Mouse (Mus musculus) embryonic facial prominence, embryonic 15.5 days (tissue): ENCODE data around the gene Usp16. TPM values are rescaled to one million over a fixed set of nuclear protein-coding genes. Genes with fewer than 3 reads are reported as not detected.
"Not testable (repeated sequence)": the region's sequence is repeated elsewhere in the genome, so short reads cannot be mapped to it uniquely, and the experiment has no call there.

ENCODE experiments used
- ATAC-seq: fragments of 200-750 bp; cut with Nextera tagmentation; 2 replicates; pipeline ENCODE4 v1.8.0; 2017; ENCODE audit warnings: low read depth, moderate TSS enrichment; ENCODE audit not compliant: insufficient number of reproducible peaks, low FRiP score, low TSS enrichment
- H3K27ac ChIP-seq: fragments of 300-500 bp; sonication (generic); replicated peaks from 2 replicates; pipeline ENCODE4 v1.5.1; 2015; ENCODE audit warnings: mild to moderate bottlenecking, inconsistent platforms
- H3K27me3 ChIP-seq: fragments of 300-500 bp; sonication (generic); 2 replicates; pipeline ENCODE4 v1.6.1; 2015; ENCODE audit warnings: inconsistent platforms
- H3K36me3 ChIP-seq: fragments of 300-500 bp; sonication (generic); 2 replicates; pipeline ENCODE4 v1.6.1; 2015; ENCODE audit warnings: mild to moderate bottlenecking, inconsistent platforms
- H3K4me1 ChIP-seq: fragments of 300-500 bp; sonication (generic); 2 replicates; pipeline ENCODE4 v1.6.1; 2015; ENCODE audit warnings: inconsistent platforms
- H3K4me2 ChIP-seq: fragments of 300-500 bp; sonication (generic); replicated peaks from 2 replicates; pipeline ENCODE4 v1.6.1; 2015; ENCODE audit warnings: mild to moderate bottlenecking, inconsistent platforms
- H3K4me3 ChIP-seq: fragments of 300-500 bp; sonication (generic); replicated peaks from 2 replicates; pipeline ENCODE4 v1.5.1; 2015; ENCODE audit warnings: mild to moderate bottlenecking, inconsistent platforms
- H3K9ac ChIP-seq: fragments of 300-500 bp; sonication (generic); 2 replicates; pipeline ENCODE4 v1.6.1; 2015; ENCODE audit warnings: inconsistent platforms
- H3K9me3 ChIP-seq: fragments of 300-500 bp; sonication (generic); replicated peaks from 2 replicates; pipeline ENCODE4 v1.6.1; 2016; ENCODE audit warnings: inconsistent platforms
- WGBS: fragments of 180-500 bp; shearing (Covaris S2); methylation state at CpG from one replicate; pipeline ENCODE4 v1.1.7; 2015; 5-methylcytosine and 5-hydroxymethylcytosine counted together
- polyA plus RNA-seq: library from polyadenylated mRNA; unstranded; fragments of >200 nt; fragmentation: Nextera tagmentation; extraction: Ambion mirVana; gene quantifications from 2 replicates; pipeline ENCODE4 v1.2.1, GENCODE M21; 2015

The Usp16 gene
- polyA plus RNA-seq, 1 experiment from 2014 or later, result 45.7 TPM

DNA sequence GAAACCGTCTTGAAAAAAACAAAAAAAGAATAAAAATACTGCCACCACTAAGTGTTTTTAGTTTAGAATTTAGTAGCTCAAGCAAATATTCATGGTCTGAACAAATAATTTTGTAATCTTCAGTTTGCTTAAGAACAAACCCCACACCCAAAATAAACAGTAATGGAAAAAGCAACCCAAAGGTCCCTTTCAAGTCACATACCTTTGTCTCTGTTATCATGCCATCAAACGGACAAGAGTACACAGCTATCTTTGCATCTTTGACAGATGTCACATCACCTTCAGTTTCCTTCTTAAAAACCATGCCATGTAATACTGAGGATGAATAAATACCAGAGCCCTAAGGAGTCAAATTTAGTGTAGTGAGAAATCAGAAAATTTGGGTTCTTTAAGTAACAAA is 34.1 kb downstream of the Usp16 start:
- no peak for ATAC-seq
- Histone ChIP-seq H3K9ac (no peak overlapping the region), H3K4me2 (no peak overlapping the region), H3K36me3 (peaks cover 95% of the 10 kb centered on the region), H3K4me1 (no peaks in the 10 kb centered on the region), H3K9me3 (no peaks in the 10 kb centered on the region), H3K27me3 (no peaks in the 10 kb centered on the region), H3K4me3 (no peak overlapping the region), H3K27ac (no peak overlapping the region)
- 82% methylated on average over 2 of the region's 2 CpGs for WGBS

DNA sequence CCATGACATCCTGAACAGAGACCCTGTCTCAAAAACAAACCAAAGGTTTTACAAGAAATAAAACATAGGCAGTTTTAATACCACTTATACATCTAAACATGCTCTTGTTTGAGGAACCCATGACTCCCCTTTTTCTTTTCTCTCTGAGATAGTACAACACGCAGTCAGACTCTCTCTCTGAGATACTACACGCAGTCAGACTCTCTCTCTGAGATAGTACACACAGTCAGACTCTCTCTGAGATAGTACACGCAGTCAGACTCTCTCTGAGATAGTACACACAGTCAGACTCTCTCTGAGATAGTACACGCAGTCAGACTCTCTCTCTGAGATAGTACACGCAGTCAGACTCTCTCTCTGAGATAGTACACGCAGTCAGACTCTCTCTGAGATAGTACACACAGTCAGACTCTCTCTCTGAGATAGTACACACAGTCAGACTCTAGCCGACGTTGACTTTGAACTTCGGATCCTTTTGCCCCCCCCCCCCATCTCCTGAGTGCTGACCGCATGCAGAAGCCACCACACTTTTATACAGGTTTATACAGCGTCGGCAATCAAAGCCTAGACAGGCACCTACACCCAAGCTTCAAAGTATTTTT is 37.8 kb downstream of the Usp16 start:
- peaks cover 64% of the 10 kb centered on the region for H3K36me3 ChIP-seq
- WGBS, result 91% methylated on average over 12 of the region's 12 CpGs
- not testable (repeated sequence) for ATAC-seq, H3K9ac ChIP-seq, H3K27ac ChIP-seq, H3K4me3 ChIP-seq, H3K9me3 ChIP-seq, H3K27me3 ChIP-seq, H3K4me2 ChIP-seq
- peaks cover 16% of the 10 kb centered on the region for H3K4me1 ChIP-seq

DNA sequence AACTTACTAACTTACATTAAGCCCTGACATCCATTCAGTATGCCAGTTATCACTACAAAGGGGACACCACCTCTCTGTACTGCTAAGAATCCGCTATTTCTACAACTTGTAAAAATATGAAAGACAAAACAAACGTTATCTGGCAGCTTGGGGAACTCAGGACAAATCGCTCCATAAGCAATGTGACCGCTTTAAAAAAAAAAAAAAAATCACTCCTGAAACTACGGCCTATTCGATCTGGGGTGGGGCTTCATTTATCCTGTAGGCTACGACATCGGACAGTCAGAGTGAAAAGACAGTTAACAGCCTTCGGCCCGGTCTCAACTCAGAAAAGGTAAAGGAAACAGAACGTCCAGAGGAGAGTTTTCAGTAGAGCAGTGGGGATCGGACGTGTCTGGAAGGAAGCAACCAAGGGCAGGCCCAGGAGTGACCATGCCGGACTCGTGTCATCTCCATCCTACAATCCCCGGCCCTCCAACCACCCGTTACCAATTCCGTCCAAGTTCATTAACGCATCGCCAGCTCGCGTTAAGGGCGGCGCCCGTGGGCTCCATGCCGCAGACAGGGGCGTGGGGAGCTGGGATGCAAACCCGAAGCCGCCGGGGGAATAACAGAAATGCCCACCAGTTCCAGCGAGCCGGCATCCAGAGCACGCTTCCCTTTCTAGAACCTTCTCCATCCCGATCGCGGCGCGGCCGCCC is 40.6 kb downstream of the Usp16 start:
- peaks cover 36% of the 10 kb centered on the region for H3K36me3 ChIP-seq
- peaks cover 16% of the 10 kb centered on the region for H3K4me1 ChIP-seq
- H3K4me3 ChIP-seq, result peak overlapping the region; percentile 76
- peak overlapping the region; percentile 65 for H3K4me2 ChIP-seq
- WGBS, result under 1% methylated on average over 39 of the region's 39 CpGs
- no peaks in the 10 kb centered on the region for H3K9me3 ChIP-seq
- no peak for ATAC-seq
- H3K9ac ChIP-seq, result peak overlapping the region; percentile 88
- peak overlapping the region; percentile 82 for H3K27ac ChIP-seq
- H3K27me3 ChIP-seq, result no peaks in the 10 kb centered on the region

DNA sequence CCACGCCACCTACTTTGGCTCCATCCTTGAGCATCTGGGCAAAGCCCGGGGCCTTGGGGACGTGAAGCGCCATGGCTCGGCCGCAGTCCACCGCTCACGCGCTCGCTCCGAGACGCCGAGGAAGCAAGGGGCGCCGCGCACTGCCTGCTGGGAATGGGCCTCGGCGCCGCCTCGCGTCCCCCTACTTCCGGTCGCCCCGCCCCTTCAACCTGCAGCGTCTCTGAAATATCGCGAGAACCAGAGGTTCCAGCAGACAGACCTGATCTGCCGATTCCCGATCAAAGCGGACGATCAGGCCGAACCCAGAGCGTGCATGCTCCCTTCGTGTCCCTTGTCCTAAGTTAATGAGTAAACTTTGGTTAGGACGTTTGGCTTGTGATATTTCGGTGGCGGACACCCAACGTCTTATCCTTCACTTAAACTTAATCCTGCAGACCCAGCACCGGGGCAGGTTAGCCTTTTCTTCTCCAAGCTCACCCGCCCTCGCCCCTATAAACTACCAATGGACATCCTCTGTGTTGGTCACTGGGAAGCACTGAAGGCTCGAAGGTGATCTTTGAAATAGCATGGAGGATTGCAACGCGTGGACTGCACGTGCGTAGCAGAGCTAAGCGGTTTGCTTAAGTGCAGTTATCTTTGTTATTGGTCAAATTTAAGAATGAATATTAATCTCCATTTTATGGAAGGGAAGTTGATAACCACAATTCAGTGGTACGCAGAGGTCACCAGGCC is 41.4 kb downstream of the Usp16 start, which contains the start of gene Cct8:
Gene Cct8, minus strand, starts transcription at position 158 of the 732 bp plus-strand sequence.
- no peaks in the 10 kb centered on the region for H3K9me3 ChIP-seq
- WGBS, result under 1% methylated on average over 48 of the region's 48 CpGs
- H3K4me3 ChIP-seq, result peak within 1 kb of the TSS; percentile 76
- peak within 1 kb of the TSS; percentile 82 for H3K27ac ChIP-seq
- peaks cover 28% of the 10 kb centered on the region for H3K36me3 ChIP-seq
- no peaks in the 10 kb centered on the region for H3K27me3 ChIP-seq
- peak; percentile 95 for ATAC-seq
- H3K9ac ChIP-seq, result peak within 1 kb of the TSS; percentile 88
- peaks cover 16% of the 10 kb centered on the region for H3K4me1 ChIP-seq
- H3K4me2 ChIP-seq, result peak within 1 kb of the TSS; percentile 65

DNA sequence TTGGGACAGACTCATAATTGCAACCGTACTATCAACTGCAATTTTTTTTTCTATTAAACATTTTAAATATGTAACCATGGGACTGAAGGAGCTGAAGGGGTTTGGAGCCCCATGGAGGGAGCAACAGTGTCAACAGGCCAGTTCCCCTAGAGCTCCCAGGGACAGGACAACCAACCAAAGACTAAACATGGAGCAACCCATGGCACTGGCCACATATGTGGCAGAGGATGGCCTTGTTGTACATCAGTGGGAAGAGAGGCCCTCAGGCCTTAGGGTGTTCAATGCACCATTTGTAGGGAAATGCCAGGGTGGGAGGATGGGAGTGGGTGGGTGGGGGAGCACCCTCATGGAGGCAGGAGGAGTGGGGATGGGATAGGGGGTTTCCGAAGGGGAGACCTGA is 42.2 kb downstream of the Usp16 start:
- peaks cover 16% of the 10 kb centered on the region for H3K4me1 ChIP-seq
- WGBS, result 84% methylated on average over 2 of the region's 2 CpGs
- peaks cover 20% of the 10 kb centered on the region for H3K36me3 ChIP-seq
- no peak overlapping the region for H3K27ac ChIP-seq
- ATAC-seq, result no peak
- H3K4me3 ChIP-seq, result peak overlapping the region; percentile 76; the same call in 1 of the 2 replicates
- H3K4me2 ChIP-seq, result peak overlapping the region; percentile 65
- no peaks in the 10 kb centered on the region for H3K9me3 ChIP-seq
- H3K9ac ChIP-seq, result no peak overlapping the region
- H3K27me3 ChIP-seq, result no peaks in the 10 kb centered on the region

DNA sequence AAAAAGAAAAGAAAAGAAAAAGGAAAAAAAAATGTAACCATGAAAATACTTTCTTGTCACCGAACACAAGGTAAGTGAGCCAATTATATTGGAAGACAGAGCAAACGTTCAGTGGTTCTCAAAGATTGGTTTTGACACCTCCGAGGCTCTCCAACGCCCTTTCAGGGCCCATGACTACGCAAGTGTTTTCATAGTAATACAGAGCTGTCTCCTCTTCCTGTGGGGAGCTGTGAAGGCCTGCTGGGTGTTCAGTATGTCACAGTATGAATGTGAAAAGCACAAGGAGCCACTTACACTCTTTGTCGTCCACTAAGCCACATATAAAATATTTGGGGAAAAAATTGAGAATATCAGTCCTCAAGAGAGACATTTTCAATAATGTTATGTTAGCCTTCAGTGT is 42.7 kb downstream of the Usp16 start:
- Histone ChIP-seq H3K9me3 (no peaks in the 10 kb centered on the region), H3K27me3 (no peaks in the 10 kb centered on the region), H3K36me3 (peaks cover 16% of the 10 kb centered on the region), H3K4me1 (peaks cover 16% of the 10 kb centered on the region), H3K4me3 (no peak overlapping the region), H3K4me2 (no peak overlapping the region; the same call in 1 of the 2 replicates), H3K9ac (no peak overlapping the region), H3K27ac (no peak overlapping the region)
- no peak for ATAC-seq
- WGBS, result 83% methylated on average over 6 of the region's 6 CpGs

DNA sequence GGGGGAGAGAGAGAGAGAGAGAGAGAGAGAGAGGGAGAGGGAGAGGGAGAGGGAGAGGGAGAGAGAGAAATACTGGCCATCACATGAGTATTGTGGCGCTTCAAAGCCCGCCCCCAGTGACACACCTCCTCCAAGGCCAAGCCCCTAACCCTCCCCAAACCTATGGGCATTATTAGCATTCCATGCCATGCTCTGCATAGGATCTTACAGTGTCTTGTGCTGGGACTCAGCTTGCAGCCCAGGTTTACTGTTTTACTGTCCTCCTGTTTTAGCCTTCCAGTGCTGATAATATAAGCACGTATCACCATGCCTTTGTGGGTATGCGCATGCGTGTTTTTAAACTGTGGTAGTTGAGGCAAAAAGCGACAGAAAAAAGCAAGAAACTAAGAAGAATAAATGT is 45.1 kb downstream of the Usp16 start:
- Histone ChIP-seq H3K4me1 (peaks cover 7% of the 10 kb centered on the region), H3K9ac (no peak overlapping the region), H3K27me3 (no peaks in the 10 kb centered on the region), H3K27ac (no peak overlapping the region), H3K4me3 (no peak overlapping the region), H3K4me2 (no peak overlapping the region), H3K9me3 (no peaks in the 10 kb centered on the region), H3K36me3 (no peaks in the 10 kb centered on the region)
- no peak for ATAC-seq
- WGBS, result 54% methylated on average over 6 of the region's 6 CpGs

DNA sequence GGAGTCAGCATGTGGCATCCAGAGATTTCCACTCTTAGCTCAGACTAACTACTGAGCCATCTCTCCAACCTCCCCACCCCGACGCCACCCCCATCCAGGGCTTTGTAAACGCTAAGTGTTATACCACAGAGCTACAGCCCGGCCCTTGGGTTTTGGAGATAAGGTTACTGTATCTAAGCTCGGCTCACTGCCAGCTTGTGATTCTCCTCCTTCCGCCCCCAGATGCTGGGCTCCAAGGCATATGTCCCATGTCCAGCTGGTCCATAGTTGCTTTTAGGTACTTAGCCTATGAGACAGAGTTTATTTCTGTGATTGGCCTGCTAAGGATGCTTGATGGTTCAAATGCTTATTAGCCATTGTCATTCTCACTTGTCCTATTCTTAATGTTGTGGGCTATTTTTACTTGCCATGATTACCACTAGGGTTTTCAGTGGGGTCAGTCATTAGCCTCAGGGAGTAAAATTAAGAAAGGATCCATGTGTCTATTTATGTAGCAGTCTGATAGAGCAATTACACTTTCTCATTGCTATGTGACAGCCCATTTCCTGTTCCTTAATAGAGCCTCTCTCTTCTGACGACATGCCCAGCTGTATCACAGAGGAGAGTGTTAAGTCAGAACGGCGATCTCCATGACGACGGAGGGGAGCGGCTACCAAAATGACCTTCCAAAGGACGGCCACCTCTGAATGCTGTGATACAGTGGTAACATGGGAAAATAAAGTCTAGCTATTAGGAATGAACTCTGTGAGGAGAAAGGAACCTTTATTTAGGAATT is 47.0 kb downstream of the Usp16 start:
- Histone ChIP-seq H3K9me3 (no peaks in the 10 kb centered on the region), H3K36me3 (no peaks in the 10 kb centered on the region), H3K4me2 (no peak overlapping the region), H3K27me3 (no peaks in the 10 kb centered on the region), H3K27ac (no peak overlapping the region), H3K4me3 (no peak overlapping the region), H3K9ac (no peak overlapping the region), H3K4me1 (peaks cover 4% of the 10 kb centered on the region; the same call in 1 of the 2 replicates)
- peak; percentile 34; the same call in 1 of the 2 replicates for ATAC-seq
- 45% methylated on average over 13 of the region's 13 CpGs for WGBS

DNA sequence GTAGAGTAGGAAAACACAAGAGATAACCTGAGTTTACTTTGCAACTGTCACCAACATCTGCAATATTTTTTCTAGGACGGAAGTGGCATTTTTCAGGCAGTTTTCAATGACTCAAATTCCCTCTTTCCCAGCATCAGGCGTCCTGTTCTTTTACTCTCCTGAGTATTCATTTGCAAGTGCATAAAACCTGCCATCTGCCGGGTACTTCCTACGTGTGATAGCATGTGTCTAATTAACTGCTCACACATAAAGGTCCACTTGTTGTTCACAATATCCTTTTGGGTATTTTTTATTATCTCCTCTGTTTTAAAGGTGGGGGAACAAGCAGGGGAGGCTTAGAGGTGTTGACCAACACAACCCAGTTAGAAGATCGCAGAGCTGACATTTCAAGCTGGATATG is 57.2 kb downstream of the Usp16 start:
- 62% methylated on average over 5 of the region's 5 CpGs for WGBS
- 0 out of 2 replicates have a peak, but pooled peaks cover 3% of the 10 kb centered on the region for H3K4me1 ChIP-seq
- no peak for ATAC-seq
- H3K27me3 ChIP-seq, result no peaks in the 10 kb centered on the region
- H3K9me3 ChIP-seq, result no peaks in the 10 kb centered on the region
- no peak overlapping the region for H3K4me2 ChIP-seq
- no peak overlapping the region for H3K27ac ChIP-seq
- no peaks in the 10 kb centered on the region for H3K36me3 ChIP-seq
- H3K9ac ChIP-seq, result no peak overlapping the region
- no peak overlapping the region for H3K4me3 ChIP-seq

DNA sequence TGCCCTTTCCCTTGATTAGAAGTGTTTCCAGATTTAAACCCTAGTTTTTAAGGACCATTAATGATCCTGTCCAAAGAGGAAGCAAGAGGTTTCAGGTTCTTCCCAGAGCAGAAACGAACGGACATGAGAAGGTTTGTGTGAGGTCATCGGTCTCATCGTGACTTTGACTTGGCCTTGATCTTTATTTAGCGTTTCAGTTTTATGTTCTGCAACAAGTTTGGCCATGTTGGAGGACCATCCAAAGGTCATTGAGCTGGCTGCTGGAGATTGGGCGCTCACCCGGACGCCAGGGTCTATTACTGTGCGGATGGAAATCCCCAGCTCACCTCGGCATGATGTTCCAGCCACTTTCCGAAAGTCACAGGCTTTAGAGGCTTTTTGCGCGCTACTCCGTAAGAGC is 57.8 kb downstream of the Usp16 start:
- ATAC-seq, result no peak
- no peak overlapping the region for H3K4me2 ChIP-seq
- H3K9ac ChIP-seq, result no peak overlapping the region
- 92% methylated on average over 14 of the region's 14 CpGs for WGBS
- H3K4me3 ChIP-seq, result no peak overlapping the region
- no peaks in the 10 kb centered on the region for H3K27me3 ChIP-seq
- H3K36me3 ChIP-seq, result no peaks in the 10 kb centered on the region
- H3K4me1 ChIP-seq, result 0 out of 2 replicates have a peak, but pooled peaks cover 3% of the 10 kb centered on the region
- no peaks in the 10 kb centered on the region for H3K9me3 ChIP-seq
- H3K27ac ChIP-seq, result no peak overlapping the region

DNA sequence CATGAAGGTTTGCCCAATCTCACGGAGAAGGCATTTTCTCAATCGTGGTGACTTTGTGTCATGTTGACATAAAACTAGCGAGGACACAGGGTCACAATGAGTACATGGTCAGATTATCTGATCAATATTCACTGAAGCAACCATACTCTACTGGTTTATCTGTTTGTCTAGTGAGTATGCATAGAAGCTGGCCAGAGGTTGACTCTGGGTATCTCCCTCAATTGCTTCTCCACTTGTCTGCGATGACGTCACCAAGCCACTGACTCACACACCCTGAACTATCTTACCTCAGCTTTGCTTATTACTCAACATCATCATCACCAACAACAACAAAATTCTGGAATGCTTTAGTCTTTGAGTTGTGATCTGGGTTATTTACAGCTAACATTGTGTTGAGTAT is 69.7 kb downstream of the Usp16 start:
- no peaks in the 10 kb centered on the region for H3K36me3 ChIP-seq
- H3K4me2 ChIP-seq, result no peak overlapping the region
- 89% methylated on average over 5 of the region's 5 CpGs for WGBS
- H3K9me3 ChIP-seq, result no peaks in the 10 kb centered on the region
- H3K27ac ChIP-seq, result no peak overlapping the region
- no peak for ATAC-seq
- H3K27me3 ChIP-seq, result no peaks in the 10 kb centered on the region
- H3K9ac ChIP-seq, result no peak overlapping the region
- H3K4me1 ChIP-seq, result no peaks in the 10 kb centered on the region
- H3K4me3 ChIP-seq, result no peak overlapping the region
